Mouse (Mus musculus): ENCODE results near the gene Pole4. TPM values are rescaled to one million over a fixed set of nuclear protein-coding genes. Genes with fewer than 3 reads are reported as not detected.
"Not testable (repeated sequence)": the region's sequence is repeated elsewhere in the genome, so short reads cannot be mapped to it uniquely, and the experiment has no call there.

The Pole4 gene
- total and polyA plus RNA-seq, 3 experiments, result 49.7 to 178 (median 79.8) TPM

DNA sequence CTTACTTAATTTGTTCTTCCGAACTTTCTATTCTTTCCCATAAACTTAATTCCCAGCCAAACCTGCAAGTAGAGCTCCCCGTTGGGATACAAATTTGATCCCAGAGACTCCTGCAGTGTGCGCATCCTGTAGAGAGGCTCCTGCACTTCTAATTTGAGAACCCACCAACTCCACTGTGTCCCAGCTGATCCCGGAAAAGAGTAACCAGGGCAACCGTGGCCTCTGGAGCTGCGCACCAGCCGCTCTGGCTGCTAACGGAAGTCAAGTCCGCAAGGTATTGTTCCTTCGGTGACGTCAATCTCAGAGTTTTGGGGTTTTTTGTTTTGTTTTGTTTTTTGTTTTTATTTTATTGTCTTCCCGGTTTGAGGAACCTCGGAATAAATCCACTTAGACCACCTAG is 10.5 kb downstream of the Pole4 start:
- dilution Hi-C loops (cut with MboI; ENCODE audit: extremely low pct_ligation_motif_present, extremely low pct_unique_long_range_greater_than_20kb, low sequenced_read_pairs) (no loop called here), in situ Hi-C loops (cut with MboI; ENCODE audit: low pct_ligation_motif_present, low pct_unique_long_range_greater_than_20kb, low sequenced_read_pairs) (no loop called here)
- no peaks in the 10 kb centered on the region for H3K36me3 ChIP-seq (replicated peaks in 1 of 2; ENCODE audit: control insufficient read depth in 1 of 2, insufficient read depth in 1 of 2, low read length in 1 of 2)
- H3K4me1 ChIP-seq (ENCODE audit: control insufficient read depth in 1 of 2, insufficient read depth in 2 of 2), result peaks cover 0 to 2% of the 10 kb centered on the region in 2 experiments; a peak in 1 of 4 replicates
- no peak overlapping the region for H3K4me2 ChIP-seq (ENCODE audit: insufficient read depth, low read depth, poor library complexity, severe bottlenecking)
- no peaks in the 10 kb centered on the region for H3K79me2 ChIP-seq (replicated peaks; ENCODE audit: control insufficient read depth, extremely low read depth, insufficient read depth, poor library complexity, severe bottlenecking)
- H3K27me3 ChIP-seq (replicated peaks), result no peaks in the 10 kb centered on the region
- H3K27ac ChIP-seq (ENCODE audit: insufficient read depth, low read depth), result no peak overlapping the region
- H3K9ac ChIP-seq (ENCODE audit: insufficient read depth, low read depth), result no peak overlapping the region
- TF ChIP-seq USF2 (conservative IDR thresholded peaks at IDR 0.05; ENCODE audit: low read depth, low read length), result no peak
- no peak for TF ChIP-seq ELF1 (IDR thresholded peaks at IDR 0.05; ENCODE audit: low read depth, low read length)
- TF ChIP-seq NELFE (IDR thresholded peaks at IDR 0.05; ENCODE audit: low read depth, low read length), result no peak
- no peak for TF ChIP-seq MEF2A (IDR thresholded peaks at IDR 0.05; ENCODE audit: borderline replicate concordance, low read depth, low read length)
- TF ChIP-seq POLR2A (IDR thresholded peaks at IDR 0.05; ENCODE audit: low read depth, low read length), result no peak
- no peak for TF ChIP-seq PAX5 (IDR thresholded peaks at IDR 0.05; ENCODE audit: low read length)
- no peak overlapping the region for H3K4me3 ChIP-seq (replicated peaks in 1 of 3; ENCODE audit: low read depth in 2 of 3, low read length in 2 of 3, poor library complexity in 1 of 3)
- H3K9me3 ChIP-seq (replicated peaks; ENCODE audit: low read length), result no peaks in the 10 kb centered on the region
- no peak for DNase-seq (ENCODE audit: extremely low read depth)

DNA sequence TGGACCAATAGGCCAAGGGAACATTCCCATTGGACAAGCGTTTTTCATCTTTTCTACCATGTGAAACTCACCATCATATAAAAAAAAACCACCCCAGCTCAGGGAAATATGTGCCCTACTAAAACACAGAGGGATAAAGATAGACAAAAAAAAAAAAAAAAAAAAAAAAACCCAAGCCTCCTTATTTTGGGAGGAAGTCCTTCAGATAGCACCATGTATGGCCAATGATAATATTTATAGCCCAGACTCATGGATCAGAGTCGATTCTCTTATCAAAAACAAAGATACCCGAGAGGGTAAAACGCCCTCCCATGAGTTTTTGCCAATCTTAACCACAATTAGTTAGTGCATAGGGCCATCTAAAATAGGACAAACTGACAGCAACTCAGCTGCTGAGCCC is 15.7 kb downstream of the Pole4 start:
- no peak overlapping the region for H3K9ac ChIP-seq (ENCODE audit: insufficient read depth, low read depth)
- no peak for DNase-seq (ENCODE audit: extremely low read depth)
- TF ChIP-seq ZKSCAN1 (IDR thresholded peaks at IDR 0.05; ENCODE audit: borderline replicate concordance, low read depth, low read length), result no peak
- TF ChIP-seq HCFC1 (IDR thresholded peaks at IDR 0.05; ENCODE audit: low read depth, low read length), result no peak
- dilution Hi-C loops (cut with MboI; ENCODE audit: extremely low pct_ligation_motif_present, extremely low pct_unique_long_range_greater_than_20kb, low sequenced_read_pairs) (no loop called here), in situ Hi-C loops (cut with MboI; ENCODE audit: low pct_ligation_motif_present, low pct_unique_long_range_greater_than_20kb, low sequenced_read_pairs) (no loop called here)
- no peaks in the 10 kb centered on the region for H3K4me1 ChIP-seq (ENCODE audit: control insufficient read depth in 1 of 2, insufficient read depth in 2 of 2)
- H3K4me3 ChIP-seq (replicated peaks in 1 of 3; ENCODE audit: low read depth in 2 of 3, low read length in 2 of 3, poor library complexity in 1 of 3), result no peak overlapping the region
- no peaks in the 10 kb centered on the region for H3K36me3 ChIP-seq (replicated peaks in 1 of 2; ENCODE audit: control insufficient read depth in 1 of 2, insufficient read depth in 1 of 2, low read length in 1 of 2)
- H3K27ac ChIP-seq (ENCODE audit: insufficient read depth, low read depth), result no peak overlapping the region
- H3K9me3 ChIP-seq (replicated peaks; ENCODE audit: low read length), result no peaks in the 10 kb centered on the region
- no peak overlapping the region for H3K4me2 ChIP-seq (ENCODE audit: insufficient read depth, low read depth, poor library complexity, severe bottlenecking)
- no peaks in the 10 kb centered on the region for H3K27me3 ChIP-seq (replicated peaks)
- no peaks in the 10 kb centered on the region for H3K79me2 ChIP-seq (replicated peaks; ENCODE audit: control insufficient read depth, extremely low read depth, insufficient read depth, poor library complexity, severe bottlenecking)

DNA sequence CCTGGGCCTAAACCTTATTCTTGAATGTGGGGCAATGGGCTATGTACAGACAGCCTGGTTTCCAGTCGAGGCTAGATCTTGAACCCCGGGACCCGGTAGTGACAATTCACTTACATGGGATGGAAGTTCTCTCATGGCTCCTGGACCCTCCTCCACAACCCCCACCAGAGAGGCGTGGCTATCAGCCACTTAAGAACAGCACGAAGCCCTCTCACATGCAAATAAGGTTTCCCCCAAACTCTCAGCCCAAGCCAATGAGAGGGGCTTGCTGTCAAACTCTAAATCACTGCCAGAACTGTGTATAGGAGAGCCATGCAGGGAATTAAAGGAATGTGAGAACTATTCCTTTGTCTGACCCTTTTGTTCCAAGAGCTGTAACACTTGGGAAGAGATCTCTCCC is 16.6 kb downstream of the Pole4 start:
- H3K4me1 ChIP-seq (ENCODE audit: control insufficient read depth in 1 of 2, insufficient read depth in 2 of 2); H3K4me2 ChIP-seq (ENCODE audit: insufficient read depth, low read depth, poor library complexity, severe bottlenecking); H3K9me3 ChIP-seq (replicated peaks; ENCODE audit: low read length); DNase-seq (ENCODE audit: extremely low read depth); H3K27ac ChIP-seq (ENCODE audit: insufficient read depth, low read depth); H3K79me2 ChIP-seq (replicated peaks; ENCODE audit: control insufficient read depth, extremely low read depth, insufficient read depth, poor library complexity, severe bottlenecking); H3K4me3 ChIP-seq (replicated peaks in 1 of 3; ENCODE audit: low read depth in 2 of 3, low read length in 2 of 3, poor library complexity in 1 of 3); in situ Hi-C loops (cut with MboI; ENCODE audit: low pct_ligation_motif_present, low pct_unique_long_range_greater_than_20kb, low sequenced_read_pairs); H3K36me3 ChIP-seq (replicated peaks in 1 of 2; ENCODE audit: control insufficient read depth in 1 of 2, insufficient read depth in 1 of 2, low read length in 1 of 2); H3K9ac ChIP-seq (ENCODE audit: insufficient read depth, low read depth); dilution Hi-C loops (cut with MboI; ENCODE audit: extremely low pct_ligation_motif_present, extremely low pct_unique_long_range_greater_than_20kb, low sequenced_read_pairs); H3K27me3 ChIP-seq (replicated peaks): not testable (repeated sequence)

DNA sequence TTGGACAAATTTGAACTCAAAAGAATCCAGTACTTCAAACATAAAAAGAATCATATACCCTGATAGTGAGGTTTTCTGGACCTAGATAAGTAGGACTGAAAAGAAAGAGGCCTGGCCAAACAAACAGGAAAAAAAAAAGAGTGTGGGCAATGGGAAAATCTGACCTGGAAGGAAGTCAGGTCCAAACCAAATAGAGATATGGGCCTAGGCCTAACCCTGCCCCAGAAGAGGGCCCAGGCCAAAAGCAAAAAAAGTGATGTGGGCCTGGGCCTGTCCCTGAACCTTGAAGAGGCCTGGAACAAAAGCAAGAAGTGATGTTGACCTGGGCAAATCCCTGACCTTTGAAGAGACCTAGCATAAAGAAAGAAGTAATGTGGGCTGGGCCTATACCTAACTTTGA is 21.0 kb downstream of the Pole4 start:
- H3K36me3 ChIP-seq (replicated peaks in 1 of 2; ENCODE audit: control insufficient read depth in 1 of 2, insufficient read depth in 1 of 2, low read length in 1 of 2), result no peaks in the 10 kb centered on the region
- DNase-seq (ENCODE audit: extremely low read depth), result no peak
- no peak overlapping the region for H3K9ac ChIP-seq (ENCODE audit: insufficient read depth, low read depth)
- H3K79me2 ChIP-seq (replicated peaks; ENCODE audit: control insufficient read depth, extremely low read depth, insufficient read depth, poor library complexity, severe bottlenecking), result no peaks in the 10 kb centered on the region
- H3K4me3 ChIP-seq (replicated peaks in 1 of 3; ENCODE audit: low read depth in 2 of 3, low read length in 2 of 3, poor library complexity in 1 of 3), result no peak overlapping the region
- no peak overlapping the region for H3K27ac ChIP-seq (ENCODE audit: insufficient read depth, low read depth)
- H3K4me1 ChIP-seq (ENCODE audit: control insufficient read depth in 1 of 2, insufficient read depth in 2 of 2), result no peaks in the 10 kb centered on the region
- H3K4me2 ChIP-seq (ENCODE audit: insufficient read depth, low read depth, poor library complexity, severe bottlenecking), result no peak overlapping the region
- TF ChIP-seq SMC3 (IDR thresholded peaks at IDR 0.05; ENCODE audit: low read depth, low read length) (no peak), CTCF (conservative IDR thresholded peaks at IDR 0.05 in 1 of 2, IDR thresholded peaks at IDR 0.05 in 1 of 2; ENCODE audit: low read depth in 2 of 2, low read length in 2 of 2) (no peak)
- H3K27me3 ChIP-seq (replicated peaks), result no peaks in the 10 kb centered on the region
- dilution Hi-C loops (cut with MboI; ENCODE audit: extremely low pct_ligation_motif_present, extremely low pct_unique_long_range_greater_than_20kb, low sequenced_read_pairs), result no loop called here
- H3K9me3 ChIP-seq (replicated peaks; ENCODE audit: low read length), result no peaks in the 10 kb centered on the region
- in situ Hi-C loops (cut with MboI; ENCODE audit: low pct_ligation_motif_present, low pct_unique_long_range_greater_than_20kb, low sequenced_read_pairs), result no loop called here

DNA sequence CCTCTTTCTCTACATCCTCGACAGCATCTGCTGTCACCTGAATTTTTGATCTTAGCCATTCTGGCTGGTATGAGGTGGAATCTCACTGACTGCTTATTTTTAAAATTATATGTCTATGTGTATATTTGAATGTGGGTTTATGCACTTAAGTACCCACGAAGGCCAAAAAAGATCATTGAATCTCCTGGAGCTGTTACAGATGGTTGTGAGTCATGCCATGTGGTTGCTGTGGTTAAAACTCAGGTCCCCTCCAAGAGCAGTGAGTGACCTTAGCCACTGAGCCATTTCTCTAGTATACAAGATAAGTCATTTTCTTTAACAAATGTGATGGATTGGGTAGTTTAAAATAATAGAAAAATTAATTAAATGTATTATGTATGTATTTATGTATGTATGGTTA is 25.9 kb downstream of the Pole4 start:
- H3K27me3 ChIP-seq (replicated peaks); H3K9ac ChIP-seq (ENCODE audit: insufficient read depth, low read depth); DNase-seq (ENCODE audit: extremely low read depth); H3K4me2 ChIP-seq (ENCODE audit: insufficient read depth, low read depth, poor library complexity, severe bottlenecking); in situ Hi-C loops (cut with MboI; ENCODE audit: low pct_ligation_motif_present, low pct_unique_long_range_greater_than_20kb, low sequenced_read_pairs); H3K4me3 ChIP-seq (replicated peaks in 1 of 3; ENCODE audit: low read depth in 2 of 3, low read length in 2 of 3, poor library complexity in 1 of 3); H3K4me1 ChIP-seq (ENCODE audit: control insufficient read depth in 1 of 2, insufficient read depth in 2 of 2); H3K79me2 ChIP-seq (replicated peaks; ENCODE audit: control insufficient read depth, extremely low read depth, insufficient read depth, poor library complexity, severe bottlenecking); H3K9me3 ChIP-seq (replicated peaks; ENCODE audit: low read length); H3K36me3 ChIP-seq (replicated peaks in 1 of 2; ENCODE audit: control insufficient read depth in 1 of 2, insufficient read depth in 1 of 2, low read length in 1 of 2); H3K27ac ChIP-seq (ENCODE audit: insufficient read depth, low read depth); dilution Hi-C loops (cut with MboI; ENCODE audit: extremely low pct_ligation_motif_present, extremely low pct_unique_long_range_greater_than_20kb, low sequenced_read_pairs): not testable (repeated sequence)
